Comparison of ENCODE assay signal across 9 mouse cellular contexts in genomic region chr17:56883612-56884011, GRCm38 (mm10). TPM values are rescaled to one million over a fixed set of nuclear protein-coding genes. Genes with fewer than 3 reads are reported as not detected.
A peak's percentile ranks its signal among the peaks of the same experiment; 100 is the strongest.
DNase-seq lines count a peak whose midpoint lies in the region; ATAC-seq and TF ChIP-seq lines count a peak whose summit lies in the region.
"Had no signal": no experiment of that assay in that cellular context is flagged by ENCODE, and none has a peak within 500 bp of the region (broad histone marks: within the 10 kb centered on the region; RNA-seq: fewer than 3 reads in every experiment).

No protein-coding gene starts in this region.

- H3K27ac ChIP-seq in kidney, embryonic 16.5 days (ENCODE audit: low read length) = no peak overlapping the region
- no peak overlapping the region for H3K27ac ChIP-seq in thymus, adult 2 months (ENCODE audit: control insufficient read depth, insufficient read depth, low read length)

- H3K27me3 ChIP-seq in kidney, embryonic 16.5 days (ENCODE audit: insufficient read depth, low read length) = no peaks in the 10 kb centered on the region
- no peaks in the 10 kb centered on the region for H3K27me3 ChIP-seq in thymus, adult 2 months (ENCODE audit: control insufficient read depth, insufficient read depth, low read length)

- peaks cover 3% of the 10 kb centered on the region; the same call in 1 of the 2 replicates for H3K36me3 ChIP-seq in kidney, embryonic 16.5 days (ENCODE audit: insufficient read depth, low read length)
- H3K36me3 ChIP-seq in thymus, adult 2 months (ENCODE audit: control insufficient read depth, insufficient read depth, low read length) = no peaks in the 10 kb centered on the region

- TF ChIP-seq CTCF in thymus, adult 2 months (IDR thresholded peaks at IDR 0.05; ENCODE audit: borderline replicate concordance, control insufficient read depth, extremely low read depth, insufficient read depth, low read length, poor library complexity) = no peak

- 0 out of 2 replicates have a peak, but pooled peaks cover 2% of the 10 kb centered on the region for H3K4me1 ChIP-seq in kidney, embryonic 16.5 days (ENCODE audit: insufficient read depth, low read length)
- peaks cover 16% of the 10 kb centered on the region for H3K4me1 ChIP-seq in thymus, adult 2 months (replicated peaks; ENCODE audit: control insufficient read depth, insufficient read depth, low read length)

- peak overlapping the region; percentile 21; the same call in 1 of the 2 replicates for H3K4me3 ChIP-seq in kidney, embryonic 16.5 days (ENCODE audit: low read length)
- no peak overlapping the region for H3K4me3 ChIP-seq in thymus, adult 2 months (ENCODE audit: control insufficient read depth, insufficient read depth, low read length)

- no peak for DNase-seq in kidney, adult 18-20 months
- DNase-seq in adrenal gland, postnatal 25 days = peak; percentile 48
- no peak for DNase-seq in thymus, adult 2 months
- DNase-seq in right cerebral cortex, postnatal 4 days = no peak
- no peak for DNase-seq in spleen, postnatal 10 days (ENCODE audit: low spot score in 2 of 2)

- 0 out of 2 replicates have a peak, but pooled peaks cover 6% of the 10 kb centered on the region for H3K9me3 ChIP-seq in kidney, embryonic 16.5 days (ENCODE audit: low read length)

- no peak for TF ChIP-seq POLR2A in thymus, adult 2 months (IDR thresholded peaks at IDR 0.05; ENCODE audit: control insufficient read depth, extremely low read depth, insufficient read depth, low read length, poor library complexity)

- no peak overlapping the region for H3K9ac ChIP-seq in kidney, embryonic 16.5 days (replicated peaks; ENCODE audit: low read length)

- WGBS in kidney, embryonic 16.5 days = 48% methylated on average over 17 of the region's 17 CpGs
- WGBS in thymus, adult 2 months = 49% methylated on average over 17 of the region's 17 CpGs

- ATAC-seq in kidney, embryonic 16.5 days (ENCODE audit: low FRiP score, low TSS enrichment) = no peak
- peak; percentile 46 to 61; a peak in 3 of 4 replicates for ATAC-seq in hematopoietic stem cell, adult 5-6 weeks (replicated peaks in 1 of 2; ENCODE audit: insufficient read depth in 1 of 2, low FRiP score in 2 of 2, low TSS enrichment in 1 of 2, low read depth in 1 of 2, poor library complexity in 2 of 2, severe bottlenecking in 2 of 2)
- ATAC-seq in monocyte, adult 5-6 weeks (replicated peaks; ENCODE audit: insufficient number of reproducible peaks, low FRiP score, low TSS enrichment, poor library complexity, severe bottlenecking) = peak; percentile 28; the same call in 1 of the 2 replicates
- ATAC-seq: activated CD4-positive, CD25-positive, alpha-beta regulatory T cell, adult 4 months had no signal

- H3K4me2 ChIP-seq in kidney, embryonic 16.5 days (replicated peaks; ENCODE audit: low read depth, low read length) = peak overlapping the region; percentile 27

RNA-seq across cellular contexts. Expression of gene 1700061G19Rik, which starts 8.3 kb away (rescaled TPM):
- polyA plus RNA-seq in kidney, embryonic 16.5 days (2015; fragmentation: Nextera tagmentation; extraction: Ambion mirVana) = 0.24 and 0.58 TPM in 2 replicates
- total RNA-seq in adrenal gland, postnatal 25 days (2021) = 5.4 and 8.9 TPM in 2 replicates
- 0.44 TPM in 1 of 2 replicates, not detected in the other for total RNA-seq in hematopoietic stem cell, adult 5-6 weeks (2017)
- total RNA-seq in monocyte, adult 5-6 weeks (2017) = not detected in 3 replicates
- polyA plus RNA-seq in thymus, adult 2 months (2012; rRNA removed) = 0.10 and 0.19 TPM in 2 replicates

RNA-seq across cellular contexts. Expression of gene Acsbg2, which starts 9.4 kb away (rescaled TPM):
- not detected in 2 replicates for polyA plus RNA-seq in kidney, embryonic 16.5 days (2015; fragmentation: Nextera tagmentation; extraction: Ambion mirVana)
- 0.71 and 0.76 TPM in 2 replicates for total RNA-seq in adrenal gland, postnatal 25 days (2021)
- total RNA-seq in hematopoietic stem cell, adult 5-6 weeks (2017) = not detected in 2 replicates
- total RNA-seq in monocyte, adult 5-6 weeks (2017) = not detected in 3 replicates
- polyA plus RNA-seq in thymus, adult 2 months (2012; rRNA removed) = 0.11 TPM in 1 of 2 replicates, not detected in the other

RNA-seq across cellular contexts. Expression of gene Mllt1, which starts 51.6 kb away (rescaled TPM):
- polyA plus RNA-seq in kidney, embryonic 16.5 days (2015; fragmentation: Nextera tagmentation; extraction: Ambion mirVana) = 43.9 and 53.1 TPM in 2 replicates
- 36.2 and 36.3 TPM in 2 replicates for total RNA-seq in adrenal gland, postnatal 25 days (2021)
- 15.3 and 19.3 TPM in 2 replicates for total RNA-seq in hematopoietic stem cell, adult 5-6 weeks (2017)
- 7.0 to 20.4 TPM (median 8.3 TPM) in 3 replicates for total RNA-seq in monocyte, adult 5-6 weeks (2017)
- polyA plus RNA-seq in thymus, adult 2 months (2012; rRNA removed) = 134 and 135 TPM in 2 replicates

RNA-seq across cellular contexts. Expression of gene Rfx2, which starts 52.8 kb away (rescaled TPM):
- 3.4 and 4.4 TPM in 2 replicates for polyA plus RNA-seq in kidney, embryonic 16.5 days (2015; fragmentation: Nextera tagmentation; extraction: Ambion mirVana)
- 6.9 and 11.1 TPM in 2 replicates for total RNA-seq in adrenal gland, postnatal 25 days (2021)
- 5.0 and 5.1 TPM in 2 replicates for total RNA-seq in hematopoietic stem cell, adult 5-6 weeks (2017)
- 4.7 to 8.2 TPM (median 6.6 TPM) in 3 replicates for total RNA-seq in monocyte, adult 5-6 weeks (2017)
- polyA plus RNA-seq in thymus, adult 2 months (2012; rRNA removed) = 31.3 and 44.2 TPM in 2 replicates
